Mouse (Mus musculus): ENCODE data around the gene Jak1. TPM values are rescaled to one million over a fixed set of nuclear protein-coding genes. Genes with fewer than 3 reads are reported as not detected.

Jak1 gene
- polyA plus RNA-seq, 1 experiment from 2014 or later, result 41.0 TPM

DNA sequence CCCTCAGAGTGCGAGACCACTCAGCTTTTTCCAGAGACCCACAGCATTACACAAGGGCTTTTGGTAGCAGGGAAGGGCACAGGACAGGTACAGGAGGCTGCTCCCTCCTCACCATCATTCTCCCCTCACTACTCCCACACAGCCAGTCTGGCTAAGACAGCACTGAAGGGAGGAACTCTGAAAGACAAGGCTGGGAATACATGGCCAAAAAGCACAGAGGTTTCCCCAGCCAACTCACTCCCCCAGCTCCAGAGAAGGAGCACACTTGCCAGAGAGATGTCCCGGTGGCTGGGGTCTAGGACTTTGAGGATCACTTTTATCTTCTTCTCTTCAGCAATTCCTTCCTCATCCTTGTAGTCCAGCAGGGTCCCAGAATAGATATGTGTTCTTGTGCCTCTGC is 100.9 kb downstream of the Jak1 start:
- Histone ChIP-seq H3K36me3 (peaks cover 85% of the 10 kb centered on the region), H3K27me3 (no peaks in the 10 kb centered on the region), H3K4me3 (replicated peaks) (no peak overlapping the region), H3K4me2 (no peak overlapping the region), H3K27ac (no peak overlapping the region), H3K4me1 (replicated peaks) (peaks cover 4% of the 10 kb centered on the region; the same call in 1 of the 2 replicates), H3K9me3 (replicated peaks) (no peaks in the 10 kb centered on the region), H3K9ac (no peak overlapping the region)
- WGBS (ENCODE audit: insufficient replicate concordance), result 71% methylated on average over 2 of the region's 2 CpGs
- ATAC-seq (ENCODE audit: low read depth) (no peak), DNase-seq (no peak)

DNA sequence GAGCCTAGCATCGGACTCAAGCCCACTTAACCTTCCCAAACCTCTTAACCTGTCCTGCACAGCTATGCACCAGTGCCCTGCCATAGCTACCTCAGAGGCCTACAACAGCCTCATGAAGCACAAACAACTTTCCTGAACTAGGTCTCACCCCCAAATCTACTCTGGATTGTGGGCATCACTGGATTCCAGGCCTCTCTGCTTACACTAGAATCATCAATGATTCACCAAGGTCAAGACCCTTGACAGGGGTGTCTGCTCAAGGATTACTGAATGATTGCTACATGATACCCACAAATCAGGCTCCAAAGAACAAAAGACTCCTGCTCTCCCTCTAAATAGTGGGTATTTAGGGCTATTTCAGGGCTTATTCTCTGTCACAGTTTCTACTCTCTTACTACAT is 104.3 kb downstream of the Jak1 start:
- no peak overlapping the region for H3K4me2 ChIP-seq
- H3K36me3 ChIP-seq, result peaks cover 96% of the 10 kb centered on the region
- ATAC-seq (ENCODE audit: low read depth), result no peak
- 76% methylated on average over 1 of the region's 1 CpGs for WGBS (ENCODE audit: insufficient replicate concordance)
- no peak for DNase-seq
- H3K27ac ChIP-seq, result no peak overlapping the region
- no peaks in the 10 kb centered on the region for H3K27me3 ChIP-seq
- peaks cover 11% of the 10 kb centered on the region for H3K4me1 ChIP-seq (replicated peaks)
- no peak overlapping the region for H3K4me3 ChIP-seq (replicated peaks)
- no peaks in the 10 kb centered on the region for H3K9me3 ChIP-seq (replicated peaks)
- H3K9ac ChIP-seq, result no peak overlapping the region

DNA sequence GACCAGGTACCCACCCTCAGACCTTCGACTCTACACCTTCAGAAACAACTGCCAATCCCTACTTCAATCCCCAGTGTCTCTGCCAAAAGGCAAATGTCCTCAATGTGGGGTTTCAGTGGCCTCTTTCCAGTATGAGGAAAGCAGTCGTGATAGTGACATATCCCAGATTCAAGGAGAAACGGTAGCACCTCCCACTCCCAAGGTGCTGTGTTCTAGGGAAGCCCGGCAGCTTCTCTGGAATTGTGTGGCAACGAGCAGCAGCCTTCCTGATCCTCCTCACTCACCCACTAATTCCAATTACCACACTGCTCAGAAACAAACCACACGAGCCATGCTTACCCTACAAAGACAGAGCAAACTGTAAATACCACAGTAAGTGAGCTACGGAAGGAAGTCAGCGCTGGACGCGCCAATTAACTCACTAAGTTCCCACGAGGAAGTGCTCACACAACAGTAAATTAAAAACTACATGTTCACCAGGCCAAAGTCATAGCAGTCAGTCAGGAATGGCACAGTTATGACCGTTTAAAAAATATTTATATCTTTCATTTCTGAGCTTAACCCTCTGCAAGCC is 105.8 kb downstream of the Jak1 start:
- Histone ChIP-seq H3K9ac (no peak overlapping the region), H3K4me2 (no peak overlapping the region), H3K36me3 (peaks cover 93% of the 10 kb centered on the region), H3K4me3 (replicated peaks) (no peak overlapping the region), H3K27me3 (no peaks in the 10 kb centered on the region), H3K27ac (no peak overlapping the region), H3K4me1 (replicated peaks) (peaks cover 19% of the 10 kb centered on the region), H3K9me3 (replicated peaks) (no peaks in the 10 kb centered on the region)
- no peak for ATAC-seq (ENCODE audit: low read depth)
- 69% methylated on average over 12 of the region's 12 CpGs for WGBS (ENCODE audit: insufficient replicate concordance)
- no peak for DNase-seq

DNA sequence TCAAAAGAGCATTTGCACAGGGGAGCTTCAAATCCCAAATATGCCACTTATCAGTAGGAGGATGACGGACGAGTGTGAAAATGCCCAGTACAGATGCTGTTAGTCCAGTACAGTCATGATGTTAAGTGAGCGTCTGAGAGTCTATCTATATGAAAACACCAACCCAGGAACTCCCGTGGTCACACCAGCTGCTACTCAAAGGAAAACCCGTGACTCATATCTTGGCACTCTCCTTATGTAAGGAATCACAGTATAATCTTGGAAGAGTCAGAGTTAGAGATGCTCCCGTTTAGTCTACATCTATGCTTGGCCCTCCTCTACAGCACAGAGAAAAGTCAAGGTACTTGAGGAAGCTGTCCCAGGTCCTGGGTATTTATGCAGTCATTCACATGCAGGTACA is 106.8 kb downstream of the Jak1 start:
- no peak for ATAC-seq (ENCODE audit: low read depth)
- peaks cover 92% of the 10 kb centered on the region for H3K36me3 ChIP-seq
- no peak for DNase-seq
- peaks cover 19% of the 10 kb centered on the region for H3K4me1 ChIP-seq (replicated peaks)
- H3K9me3 ChIP-seq (replicated peaks), result no peaks in the 10 kb centered on the region
- no peak overlapping the region for H3K27ac ChIP-seq
- H3K4me2 ChIP-seq, result no peak overlapping the region
- no peak overlapping the region for H3K4me3 ChIP-seq (replicated peaks)
- WGBS (ENCODE audit: insufficient replicate concordance), result 78% methylated on average over 6 of the region's 6 CpGs
- no peak overlapping the region for H3K9ac ChIP-seq
- H3K27me3 ChIP-seq, result no peaks in the 10 kb centered on the region

DNA sequence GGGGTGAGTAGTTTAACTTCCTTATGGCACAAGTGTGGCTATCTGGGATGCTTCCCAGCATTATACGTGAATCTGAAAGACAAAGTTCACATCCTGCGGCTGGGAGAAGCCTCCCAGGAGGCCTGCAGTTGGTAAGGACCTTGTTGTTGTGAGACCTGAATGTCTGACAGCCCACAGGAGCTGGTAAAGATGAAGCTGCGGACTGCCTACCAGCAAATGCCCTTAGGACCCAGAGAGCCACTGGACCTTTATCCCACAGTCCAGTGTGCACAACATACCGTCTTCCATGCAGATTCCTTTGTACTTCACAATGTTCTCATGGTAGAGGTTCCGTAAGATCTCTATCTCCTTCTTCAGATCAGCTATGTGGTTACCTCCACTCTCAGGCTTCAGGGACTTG is 107.6 kb downstream of the Jak1 start:
- H3K36me3 ChIP-seq, result peaks cover 92% of the 10 kb centered on the region

DNA sequence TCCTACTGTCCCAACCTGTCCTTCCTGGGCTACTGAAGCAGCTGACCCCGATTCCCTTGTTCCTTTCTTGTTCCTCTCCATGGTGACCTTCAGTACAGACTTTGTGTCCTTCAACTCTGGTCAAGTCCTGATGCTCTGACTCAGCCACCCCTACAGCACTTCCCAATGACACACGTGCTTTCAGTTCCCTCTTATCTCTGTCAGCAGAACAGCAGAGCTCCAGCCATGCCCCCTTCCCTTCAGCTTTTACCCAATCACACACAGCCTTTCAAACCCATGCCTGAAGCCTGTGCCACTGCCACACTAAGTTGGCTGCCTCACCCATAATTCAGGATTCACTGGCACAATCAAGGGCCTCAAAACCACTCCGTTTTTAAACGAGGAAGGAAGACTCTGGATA is 109.5 kb downstream of the Jak1 start:
- no peak overlapping the region for H3K9ac ChIP-seq
- H3K4me2 ChIP-seq, result peak overlapping the region; percentile 15
- peak overlapping the region; percentile 43; the same call in 1 of the 2 replicates for H3K27ac ChIP-seq
- peak; percentile 97 for ATAC-seq (ENCODE audit: low read depth)
- H3K4me1 ChIP-seq (replicated peaks), result peaks cover 19% of the 10 kb centered on the region
- no peaks in the 10 kb centered on the region for H3K9me3 ChIP-seq (replicated peaks)
- no peak overlapping the region for H3K4me3 ChIP-seq (replicated peaks)
- peak; percentile 53 for DNase-seq
- no peaks in the 10 kb centered on the region for H3K27me3 ChIP-seq
- 22% methylated on average over 4 of the region's 4 CpGs for WGBS (ENCODE audit: insufficient replicate concordance)
- peaks cover 86% of the 10 kb centered on the region for H3K36me3 ChIP-seq

More for the DNA sequence above, 107.6 kb downstream of the Jak1 start:
- no peak overlapping the region for H3K9ac ChIP-seq
- DNase-seq (no peak), ATAC-seq (ENCODE audit: low read depth) (no peak)
- no peak overlapping the region for H3K27ac ChIP-seq
- no peak overlapping the region for H3K4me3 ChIP-seq (replicated peaks)
- no peak overlapping the region for H3K4me2 ChIP-seq
- 81% methylated on average over 5 of the region's 5 CpGs for WGBS (ENCODE audit: insufficient replicate concordance)
- no peaks in the 10 kb centered on the region for H3K27me3 ChIP-seq
- no peaks in the 10 kb centered on the region for H3K9me3 ChIP-seq (replicated peaks)
- peaks cover 19% of the 10 kb centered on the region for H3K4me1 ChIP-seq (replicated peaks)

DNA sequence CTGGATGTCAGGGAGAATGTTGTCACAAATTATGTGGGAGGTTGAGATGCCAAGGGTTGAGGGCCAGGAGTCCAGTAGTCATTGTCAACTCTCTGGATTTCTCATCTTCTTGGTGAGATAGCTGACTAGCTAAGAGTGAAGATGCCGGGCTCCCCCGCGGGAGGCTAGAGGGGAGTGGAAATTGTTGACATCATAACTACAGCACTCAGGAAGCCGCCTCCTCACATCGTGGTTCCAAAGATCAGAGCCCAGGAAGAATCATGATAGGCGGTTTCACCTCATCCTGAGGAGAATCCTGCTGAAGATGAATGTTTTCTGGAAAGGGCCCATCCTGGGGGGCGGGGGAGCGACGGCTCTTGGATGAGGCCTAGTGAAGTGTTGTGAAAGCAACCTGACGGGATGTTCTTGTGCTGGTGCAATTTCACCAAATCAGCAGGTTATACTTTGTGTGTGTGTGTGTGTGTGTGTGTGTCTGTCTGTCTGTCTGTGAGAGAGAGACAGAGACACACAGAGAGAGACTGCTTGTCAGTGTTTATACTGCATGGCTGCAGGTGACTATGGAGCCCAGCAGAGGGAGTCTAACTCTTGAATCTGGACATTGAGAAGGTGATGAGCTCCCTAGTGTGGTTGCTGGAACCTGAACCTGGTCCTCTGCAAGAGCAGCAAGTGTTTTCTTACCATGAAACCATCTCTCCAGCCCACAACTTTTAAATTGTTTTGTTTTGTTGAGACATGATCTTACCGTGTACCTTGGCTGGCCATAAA is 118.0 kb downstream of the Jak1 start:
- no peaks in the 10 kb centered on the region; the same call in 1 of the 2 replicates for H3K4me1 ChIP-seq (replicated peaks)
- no peak overlapping the region for H3K4me3 ChIP-seq (replicated peaks)
- H3K4me2 ChIP-seq, result no peak overlapping the region
- no peak for ATAC-seq (ENCODE audit: low read depth)
- H3K27me3 ChIP-seq, result no peaks in the 10 kb centered on the region
- DNase-seq, result no peak
- 74% methylated on average over 11 of the region's 11 CpGs for WGBS (ENCODE audit: insufficient replicate concordance)
- H3K9me3 ChIP-seq (replicated peaks), result no peaks in the 10 kb centered on the region
- H3K9ac ChIP-seq, result no peak overlapping the region
- H3K36me3 ChIP-seq, result peaks cover 15% of the 10 kb centered on the region
- no peak overlapping the region for H3K27ac ChIP-seq

DNA sequence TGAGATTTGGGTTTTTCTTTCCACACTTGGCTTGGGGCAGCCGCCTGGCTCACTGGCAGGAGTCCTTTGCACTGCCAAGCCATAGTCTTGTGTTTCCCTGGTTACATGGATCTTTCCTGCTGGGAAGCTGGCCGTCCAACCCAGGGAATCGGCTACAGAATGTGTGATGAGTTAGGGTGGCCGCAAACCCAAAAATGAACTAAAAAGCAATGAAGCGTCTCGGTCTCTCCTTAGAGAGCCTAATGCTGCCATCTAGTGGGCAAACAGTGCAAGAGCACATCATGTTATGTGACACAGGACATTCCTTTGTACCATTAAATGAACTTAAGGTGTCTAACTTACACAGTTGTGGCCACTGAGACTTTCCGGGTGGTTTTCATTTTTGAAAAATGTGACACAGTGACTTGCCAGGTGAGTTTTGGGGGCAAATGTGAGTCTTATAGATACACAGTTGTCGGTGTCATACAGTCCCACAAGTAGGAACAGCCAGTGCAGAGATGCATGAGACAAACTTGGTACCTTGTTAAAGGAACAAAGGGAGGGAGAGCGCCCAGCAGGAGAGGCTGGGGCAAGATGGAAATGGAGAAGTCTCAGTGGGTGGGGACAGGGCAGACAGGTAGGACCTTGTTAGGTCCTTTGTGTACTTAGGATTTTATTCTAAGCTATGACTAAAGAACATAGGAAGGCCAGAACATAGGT is 118.9 kb downstream of the Jak1 start:
- DNase-seq (peak; percentile 26), ATAC-seq (ENCODE audit: low read depth) (no peak)
- H3K9me3 ChIP-seq (replicated peaks), result no peaks in the 10 kb centered on the region
- no peak overlapping the region for H3K4me3 ChIP-seq (replicated peaks)
- peaks cover 9% of the 10 kb centered on the region; the same call in 1 of the 2 replicates for H3K36me3 ChIP-seq
- no peaks in the 10 kb centered on the region for H3K27me3 ChIP-seq
- H3K27ac ChIP-seq, result no peak overlapping the region
- H3K9ac ChIP-seq, result no peak overlapping the region
- no peak overlapping the region for H3K4me2 ChIP-seq
- no peaks in the 10 kb centered on the region; the same call in 1 of the 2 replicates for H3K4me1 ChIP-seq (replicated peaks)
- WGBS (ENCODE audit: insufficient replicate concordance), result 31% methylated on average over 9 of the region's 9 CpGs

DNA sequence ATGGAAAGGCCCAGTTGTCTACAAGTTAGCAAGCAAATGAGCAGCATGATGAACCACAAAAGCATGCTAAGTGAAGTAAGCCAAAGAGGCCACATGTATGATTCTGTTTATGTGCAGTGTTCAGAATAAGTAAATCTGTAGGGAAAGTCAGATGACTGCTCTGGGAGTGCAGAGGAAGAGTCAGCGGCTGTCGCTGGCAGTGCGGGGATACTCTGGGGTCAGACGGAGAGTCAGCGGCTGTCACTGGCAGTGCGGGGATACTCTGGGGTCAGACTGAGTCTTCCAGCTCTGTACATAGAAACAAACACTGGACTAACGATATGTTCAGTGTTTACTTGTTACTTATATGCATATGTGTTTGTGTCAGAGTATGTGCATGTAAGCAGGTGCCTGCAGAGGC is 120.3 kb downstream of the Jak1 start:
- H3K4me2 ChIP-seq, result no peak overlapping the region
- no peak for ATAC-seq (ENCODE audit: low read depth)
- H3K9me3 ChIP-seq (replicated peaks), result no peaks in the 10 kb centered on the region
- no peaks in the 10 kb centered on the region for H3K36me3 ChIP-seq
- H3K4me1 ChIP-seq (replicated peaks), result no peaks in the 10 kb centered on the region; the same call in 1 of the 2 replicates
- H3K27ac ChIP-seq, result no peak overlapping the region
- H3K9ac ChIP-seq, result no peak overlapping the region
- no peaks in the 10 kb centered on the region for H3K27me3 ChIP-seq
- no peak for DNase-seq
- 79% methylated on average over 7 of the region's 7 CpGs for WGBS (ENCODE audit: insufficient replicate concordance)
- no peak overlapping the region for H3K4me3 ChIP-seq (replicated peaks)

DNA sequence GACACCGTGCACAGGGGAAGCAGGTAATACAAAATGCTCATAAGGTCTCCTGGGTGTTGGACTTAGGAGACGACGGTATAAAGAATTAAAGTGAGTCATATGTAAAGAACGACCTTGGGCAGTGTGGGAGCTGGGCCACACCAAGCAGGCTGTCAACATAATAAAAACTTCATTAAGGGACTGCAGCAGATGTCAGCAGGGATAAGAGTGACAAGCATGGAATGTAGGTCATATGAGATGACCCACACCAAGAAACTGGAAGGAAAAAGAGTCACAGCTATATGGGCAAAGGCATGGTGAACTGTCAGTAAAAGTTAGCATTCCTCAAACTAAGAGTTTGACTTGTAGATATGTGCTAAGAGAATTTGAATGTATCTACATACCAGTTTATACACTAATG is 120.7 kb downstream of the Jak1 start:
- H3K9ac ChIP-seq, result no peak overlapping the region
- H3K36me3 ChIP-seq, result no peaks in the 10 kb centered on the region
- H3K9me3 ChIP-seq (replicated peaks), result no peaks in the 10 kb centered on the region
- no peak overlapping the region for H3K27ac ChIP-seq
- no peaks in the 10 kb centered on the region; the same call in 1 of the 2 replicates for H3K4me1 ChIP-seq (replicated peaks)
- H3K4me2 ChIP-seq, result no peak overlapping the region
- ATAC-seq (ENCODE audit: low read depth), result no peak
- 74% methylated on average over 4 of the region's 4 CpGs for WGBS (ENCODE audit: insufficient replicate concordance)
- no peaks in the 10 kb centered on the region for H3K27me3 ChIP-seq
- no peak overlapping the region for H3K4me3 ChIP-seq (replicated peaks)
- no peak for DNase-seq

DNA sequence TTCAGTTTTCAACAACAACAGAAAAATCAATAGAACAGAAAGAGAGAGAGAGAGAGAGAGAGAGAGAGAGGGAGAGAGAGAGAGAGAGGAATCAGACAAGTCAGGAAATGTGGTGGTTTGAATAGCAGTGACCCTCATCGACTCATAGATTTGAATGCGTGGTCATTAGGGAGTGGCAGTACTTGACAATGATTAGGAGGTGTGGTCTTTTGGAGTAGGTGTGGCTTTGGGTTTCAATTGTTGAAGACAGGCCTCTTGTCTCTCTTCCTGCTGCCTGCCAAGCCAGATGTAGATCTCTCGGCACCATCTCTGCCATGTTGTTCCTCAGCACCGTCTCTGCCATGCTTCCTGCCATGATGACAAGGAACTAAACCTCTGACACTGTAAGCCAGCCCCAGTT is 121.2 kb downstream of the Jak1 start:
- Histone ChIP-seq H3K4me2 (no peak overlapping the region), H3K27me3 (no peaks in the 10 kb centered on the region), H3K9ac (no peak overlapping the region), H3K27ac (no peak overlapping the region), H3K4me3 (replicated peaks) (no peak overlapping the region), H3K4me1 (replicated peaks) (no peaks in the 10 kb centered on the region; the same call in 1 of the 2 replicates), H3K36me3 (no peaks in the 10 kb centered on the region), H3K9me3 (replicated peaks) (no peaks in the 10 kb centered on the region)
- ATAC-seq (ENCODE audit: low read depth) (no peak), DNase-seq (no peak)
- WGBS (ENCODE audit: insufficient replicate concordance), result 35% methylated on average over 4 of the region's 4 CpGs

Measured in liver, embryonic 13.5 days (tissue).